Mouse (Mus musculus): Measurements from ENCODE around the gene Gm815.
A peak's percentile ranks its signal among the peaks of the same experiment; 100 is the strongest.

Gm815 gene

DNA sequence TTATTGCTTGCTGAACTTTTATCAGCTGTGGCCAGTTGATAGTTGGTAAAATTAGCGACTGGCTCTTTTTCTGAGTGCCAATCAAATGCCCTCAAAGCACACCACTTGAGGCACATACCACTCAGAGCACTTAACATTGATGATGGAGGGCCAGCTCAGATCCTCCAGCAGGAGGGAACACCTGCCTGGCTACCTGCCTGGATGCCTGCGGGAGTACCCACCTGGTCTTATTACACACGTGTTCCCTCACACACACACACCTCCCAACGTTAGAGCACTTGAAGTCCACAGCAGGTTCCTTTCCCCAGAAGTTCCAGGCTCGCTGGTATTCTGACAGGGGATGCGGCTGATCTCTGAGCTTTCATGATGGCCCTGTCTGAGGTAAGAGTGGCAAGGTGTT lies at the start of gene Gm815:
Gm815 (plus strand) TSS at position 266 of the 400 bp plus-strand sequence.
- DNase-seq (ENCODE audit: low spot score): peak; percentile 36

DNA sequence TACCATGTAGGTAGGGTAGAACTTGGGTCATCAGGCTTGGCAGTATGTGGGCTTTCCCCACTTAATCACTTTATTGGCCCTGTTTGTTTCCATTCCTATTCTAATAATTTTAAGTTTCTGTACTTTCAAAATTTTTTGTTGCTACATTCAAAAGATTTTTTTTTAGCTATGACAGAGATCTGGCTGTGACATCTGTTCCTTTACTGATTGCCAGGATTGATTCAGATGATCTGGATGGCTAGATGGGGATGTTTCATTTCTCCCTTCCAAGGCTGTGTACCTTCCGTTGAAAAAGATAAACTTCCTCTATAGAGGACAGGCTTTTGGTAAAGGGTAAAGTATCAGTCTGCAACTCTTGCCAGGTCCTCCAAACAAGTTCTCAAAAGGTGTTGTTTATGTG lies 48.1 kb upstream of the Gm815 start:
- no peak for DNase-seq (ENCODE audit: low spot score)

DNA sequence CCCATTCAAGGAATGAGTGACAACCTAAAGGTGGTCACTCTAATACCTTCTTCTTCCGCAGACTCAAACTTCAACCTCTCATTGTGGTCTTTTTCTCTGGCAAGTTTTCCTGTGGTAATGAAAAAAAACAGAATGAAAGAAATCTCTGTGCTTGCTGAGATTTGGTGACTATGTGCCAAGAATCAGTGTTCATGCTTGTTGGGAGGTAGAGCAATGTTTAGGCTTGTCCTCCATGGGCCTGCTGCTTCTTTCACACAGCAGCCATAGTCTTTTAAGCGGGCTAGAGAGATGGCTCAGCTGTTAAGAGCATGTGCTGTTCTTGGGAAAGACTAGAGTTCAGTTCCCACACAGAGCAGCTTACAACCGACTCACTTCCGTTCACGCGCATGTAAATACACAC lies 41.8 kb upstream of the Gm815 start:
- no peak for DNase-seq (ENCODE audit: low spot score)

DNA sequence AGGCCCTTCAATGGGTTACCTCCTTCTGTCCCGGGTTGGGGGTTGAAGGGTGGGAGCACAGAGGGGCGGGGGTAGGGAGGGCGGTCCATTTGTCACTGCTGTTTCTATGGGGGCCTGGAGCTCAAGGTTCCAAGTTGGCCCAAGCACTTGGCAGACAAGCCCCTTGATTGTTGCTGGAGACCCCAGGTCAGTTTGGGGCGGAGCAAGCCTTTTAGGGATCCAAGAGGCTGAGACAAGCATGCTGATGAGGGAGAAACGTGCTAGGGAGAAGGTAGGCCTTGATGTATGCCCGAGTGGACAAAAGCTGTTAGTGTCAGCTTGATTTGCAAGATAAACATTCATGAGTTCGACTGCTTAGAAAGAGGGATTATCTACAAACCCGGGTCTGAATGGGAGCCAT lies 40.9 kb upstream of the Gm815 start:
- DNase-seq (ENCODE audit: low spot score): no peak

DNA sequence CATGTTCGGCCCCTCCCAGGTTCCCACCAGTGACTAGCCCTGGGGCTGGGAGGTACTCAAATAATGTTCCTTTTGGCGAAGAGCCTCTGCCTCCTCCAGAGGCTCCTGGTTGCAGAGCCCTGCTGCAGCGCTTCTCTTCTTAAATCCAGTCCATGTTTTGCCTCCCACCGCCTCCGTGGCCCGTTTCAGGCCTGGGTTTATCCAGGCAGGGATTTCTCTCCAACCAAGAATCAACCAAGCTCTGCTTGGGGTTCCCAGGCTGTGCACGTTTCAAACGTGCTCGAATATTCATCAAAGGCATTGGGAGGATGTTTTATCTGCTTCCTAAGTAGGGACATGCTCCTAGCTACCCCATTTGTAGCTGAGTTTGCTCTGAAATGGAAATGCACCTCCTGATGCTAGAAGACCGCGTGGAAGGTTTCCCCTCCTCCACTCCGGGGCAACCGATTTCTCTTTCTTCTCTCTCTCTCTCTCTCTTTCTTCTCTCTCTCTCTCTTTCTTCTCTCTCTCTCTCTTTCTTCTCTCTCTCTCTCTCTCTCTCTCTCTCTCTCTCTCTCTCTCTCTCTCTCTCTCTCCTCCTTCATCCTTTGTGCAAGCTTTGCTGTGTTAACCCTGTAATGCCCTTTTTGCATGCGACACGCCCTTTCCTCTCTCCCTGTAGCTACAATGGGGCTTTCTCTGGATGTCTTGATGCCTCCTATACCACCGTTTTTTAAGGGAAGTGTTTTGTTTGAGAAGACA lies 40.2 kb upstream of the Gm815 start:
- peak; percentile 68 for DNase-seq (ENCODE audit: low spot score)

DNA sequence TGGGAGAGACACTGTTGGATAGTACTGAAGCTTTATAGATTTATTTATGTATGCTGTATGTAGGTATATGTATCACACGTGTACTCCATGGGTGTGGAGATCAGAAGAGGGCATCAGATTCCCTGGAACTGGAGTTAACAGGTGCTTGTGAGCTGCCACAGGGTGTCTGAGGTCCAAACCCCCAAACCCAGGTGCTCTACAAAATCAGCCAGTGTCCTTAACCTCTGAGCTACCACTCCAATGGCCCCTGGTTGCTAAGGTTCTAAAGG lies 39.7 kb upstream of the Gm815 start:
- no peak for DNase-seq (ENCODE audit: low spot score)

DNA sequence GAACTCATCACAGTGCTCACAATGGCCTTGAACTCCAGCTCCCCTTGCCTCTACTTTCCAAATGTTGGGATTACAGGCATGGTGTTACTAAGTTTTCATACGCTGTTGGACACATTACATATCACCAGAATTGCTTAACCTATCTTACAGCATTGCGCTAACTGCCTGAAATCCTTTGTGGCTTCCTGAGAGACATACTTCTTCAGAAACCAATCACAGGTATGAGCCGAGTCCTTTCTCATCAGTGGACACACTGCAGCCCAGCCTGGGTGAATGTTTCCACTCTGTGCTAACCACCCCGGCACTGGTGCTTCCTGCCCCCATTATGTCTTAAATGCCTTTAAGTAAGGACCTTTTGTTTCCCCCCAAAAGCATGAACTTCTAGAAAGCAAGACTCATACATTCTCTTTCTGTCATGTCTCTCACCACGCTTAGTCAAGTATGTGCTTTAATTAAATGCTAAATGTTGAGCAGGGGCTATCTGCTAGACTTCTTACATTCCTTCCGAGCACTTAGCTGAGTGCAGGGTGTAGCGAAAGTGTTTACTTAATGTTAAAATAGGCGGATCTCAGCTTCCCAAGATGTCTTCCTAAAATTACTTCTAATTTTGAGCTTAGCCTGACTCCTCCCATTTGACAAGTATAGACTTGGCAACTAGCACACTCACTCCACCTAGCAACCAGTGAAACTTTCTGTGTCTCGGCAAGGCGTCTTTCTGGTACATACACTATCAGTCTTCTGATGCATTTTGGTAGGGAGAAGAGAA lies 34.5 kb upstream of the Gm815 start:
- peak; percentile 12 for DNase-seq (ENCODE audit: low spot score)

DNA sequence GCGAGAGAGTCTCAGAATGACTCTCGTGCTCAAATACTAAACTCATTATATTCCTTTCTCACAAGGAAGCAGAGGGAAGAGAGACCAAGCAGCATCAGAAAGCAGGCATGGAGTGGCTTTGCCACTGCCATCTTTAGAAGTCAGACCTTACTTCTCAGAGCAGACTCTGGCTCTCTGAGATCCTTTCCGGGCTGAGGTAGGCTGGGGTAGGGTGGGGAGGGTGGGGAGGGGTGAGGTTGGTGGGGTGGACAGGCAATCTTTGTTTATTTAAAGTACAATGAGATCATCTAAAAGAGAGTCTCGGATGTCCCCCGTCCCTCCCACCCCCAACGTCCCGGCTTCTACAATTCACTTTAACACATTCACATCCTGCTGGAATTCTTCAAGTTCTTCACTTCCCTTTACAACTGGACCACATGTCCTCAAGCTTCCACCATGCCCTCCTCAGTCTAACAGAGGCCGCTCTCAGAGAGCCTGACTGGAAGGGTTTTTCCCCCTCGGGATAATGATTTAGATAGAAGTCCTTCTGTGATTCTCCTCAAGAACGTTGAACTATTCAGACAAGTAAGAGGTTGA lies 33.3 kb upstream of the Gm815 start:
- DNase-seq (ENCODE audit: low spot score): no peak

DNA sequence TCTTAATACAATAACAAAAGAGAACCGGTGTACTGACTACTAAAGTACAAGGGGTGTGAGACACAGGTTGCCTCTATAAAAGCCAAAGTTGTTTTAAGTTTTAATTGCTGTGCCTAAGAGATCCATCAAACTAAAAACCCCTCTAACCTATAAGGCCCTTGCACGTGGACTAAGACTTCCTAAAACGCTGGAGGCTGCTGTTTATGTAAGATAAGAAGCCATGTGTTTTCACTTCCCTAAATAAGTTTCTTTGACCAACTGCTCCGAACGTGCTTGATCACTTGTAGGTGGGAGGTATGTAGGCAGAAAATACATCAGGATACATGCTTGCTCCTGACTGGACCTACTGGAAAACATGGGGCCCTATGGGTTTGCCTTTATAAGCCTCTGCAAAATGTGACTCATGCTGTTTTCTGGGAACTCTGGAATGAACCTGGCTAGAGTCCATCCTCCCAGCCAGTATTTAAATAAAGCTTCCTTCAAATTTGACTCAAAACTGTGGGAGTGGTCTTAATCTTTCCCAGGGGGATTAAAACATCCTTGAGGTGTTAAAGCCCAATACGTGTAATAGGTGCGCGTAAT lies 31.9 kb upstream of the Gm815 start:
- no peak for DNase-seq (ENCODE audit: low spot score)

DNA sequence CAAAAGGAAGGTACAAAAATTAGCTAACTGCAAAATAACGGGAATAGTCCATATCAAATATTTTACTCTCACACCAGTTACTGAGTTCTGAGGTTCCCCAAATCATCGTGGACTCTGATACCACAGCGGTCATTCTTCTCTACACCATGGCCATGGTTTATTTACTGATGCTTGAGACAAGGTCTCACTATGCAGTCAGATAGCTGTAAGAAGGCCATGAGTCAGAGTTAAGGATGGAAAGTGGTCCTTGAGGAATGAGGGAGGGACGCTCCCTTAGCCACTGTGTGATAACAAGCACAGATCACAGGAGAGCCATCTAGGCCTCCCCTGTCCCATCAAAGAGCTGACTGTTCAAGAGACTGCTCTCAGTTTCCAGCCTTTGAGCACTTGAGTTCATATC lies 31.0 kb upstream of the Gm815 start:
- DNase-seq (ENCODE audit: low spot score): no peak

DNA sequence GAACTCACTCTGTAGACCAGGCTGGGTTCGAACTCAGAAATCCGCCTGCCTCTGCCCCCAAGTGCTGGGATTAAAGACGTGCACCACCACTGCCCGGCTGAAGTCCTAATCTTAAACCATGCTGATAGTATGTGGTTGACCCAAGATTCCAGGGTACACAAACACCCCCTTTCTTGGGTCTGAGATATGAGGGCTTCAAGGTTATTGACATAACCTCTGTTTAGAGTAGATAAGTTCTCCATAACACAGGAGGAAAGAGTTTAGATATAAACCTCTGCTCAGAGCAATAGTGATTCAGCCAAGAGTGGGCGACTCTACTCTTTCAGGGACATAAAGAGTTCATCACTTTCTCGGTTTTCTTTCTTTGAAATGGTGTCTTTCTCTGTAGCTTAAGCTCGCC lies 30.5 kb upstream of the Gm815 start:
- no peak for DNase-seq (ENCODE audit: low spot score)

DNA sequence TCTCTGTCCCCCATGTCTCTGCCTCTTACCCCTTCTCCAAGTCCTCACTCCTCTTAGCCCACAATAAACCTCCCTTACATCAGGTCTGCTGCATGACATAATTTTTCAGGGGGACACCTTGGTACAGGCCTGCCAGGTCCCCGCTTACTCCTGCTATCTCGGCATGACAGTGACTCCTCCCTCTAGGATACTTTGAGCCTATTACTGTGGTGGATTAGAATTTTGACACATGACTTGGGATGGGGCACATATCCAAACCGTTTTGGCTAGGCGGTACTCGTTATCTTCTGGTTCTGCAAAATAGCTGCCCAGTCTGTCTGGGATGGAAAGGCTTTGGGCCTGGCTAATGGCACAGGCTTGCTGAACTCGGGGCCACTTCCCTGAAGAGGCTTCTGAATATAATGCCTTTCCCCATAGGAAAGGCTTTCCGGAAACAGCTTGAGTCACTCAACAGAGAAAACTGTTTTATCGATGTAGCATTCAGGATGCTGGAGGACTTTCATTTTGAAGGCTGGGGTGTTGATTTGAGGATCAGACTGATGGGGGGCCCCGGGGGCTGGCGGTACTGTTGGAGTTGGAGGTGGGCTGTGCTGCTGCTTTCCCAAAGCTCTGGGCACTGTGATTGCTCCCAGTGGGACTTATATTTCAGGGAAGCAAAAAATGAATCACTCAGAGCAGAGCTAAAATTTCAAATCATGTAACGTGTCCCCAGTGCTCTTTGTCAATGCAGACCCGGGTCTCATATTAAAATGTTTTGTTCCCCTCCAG lies 27.1 kb upstream of the Gm815 start:
- no peak for DNase-seq (ENCODE audit: low spot score)

DNA sequence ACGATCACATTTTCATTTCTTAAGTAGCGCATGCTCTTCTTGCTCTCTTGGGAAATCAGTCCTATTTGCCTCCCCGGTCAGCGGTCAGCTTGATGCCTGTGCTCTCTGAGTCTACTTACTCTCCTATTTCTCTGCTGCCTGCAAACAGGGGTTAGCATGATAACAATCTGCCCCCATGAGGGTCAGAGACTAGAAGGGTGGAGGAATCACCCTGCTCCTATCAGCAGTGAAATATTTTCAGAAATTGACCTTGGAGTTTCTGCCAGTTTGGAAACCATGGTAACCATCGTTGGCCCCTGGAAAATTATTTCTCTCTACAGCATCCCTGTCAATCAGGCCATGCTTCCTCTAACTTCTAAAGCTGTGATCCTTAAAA lies 26.5 kb upstream of the Gm815 start:
- no peak for DNase-seq (ENCODE audit: low spot score)

DNA sequence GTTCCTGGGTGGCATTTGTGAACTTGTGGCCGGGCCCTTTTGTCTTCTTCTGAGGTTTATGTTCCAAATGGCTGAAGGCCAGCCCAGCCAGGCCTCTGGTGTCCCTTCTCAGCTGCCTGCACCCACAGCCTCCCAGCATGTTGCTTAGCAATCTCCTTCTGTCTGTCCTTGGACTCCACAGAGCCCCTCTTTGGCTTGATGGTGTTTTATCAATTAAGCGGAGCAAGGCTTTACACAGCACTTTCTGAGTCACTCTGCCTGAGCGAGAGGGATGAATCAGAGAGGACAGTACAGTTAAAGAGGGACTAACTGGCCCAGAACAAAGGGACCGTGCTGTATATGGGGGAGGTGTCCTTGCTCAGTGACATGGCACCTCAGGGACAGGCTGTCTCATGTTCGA lies 22.0 kb upstream of the Gm815 start:
- no peak for DNase-seq (ENCODE audit: low spot score)

DNA sequence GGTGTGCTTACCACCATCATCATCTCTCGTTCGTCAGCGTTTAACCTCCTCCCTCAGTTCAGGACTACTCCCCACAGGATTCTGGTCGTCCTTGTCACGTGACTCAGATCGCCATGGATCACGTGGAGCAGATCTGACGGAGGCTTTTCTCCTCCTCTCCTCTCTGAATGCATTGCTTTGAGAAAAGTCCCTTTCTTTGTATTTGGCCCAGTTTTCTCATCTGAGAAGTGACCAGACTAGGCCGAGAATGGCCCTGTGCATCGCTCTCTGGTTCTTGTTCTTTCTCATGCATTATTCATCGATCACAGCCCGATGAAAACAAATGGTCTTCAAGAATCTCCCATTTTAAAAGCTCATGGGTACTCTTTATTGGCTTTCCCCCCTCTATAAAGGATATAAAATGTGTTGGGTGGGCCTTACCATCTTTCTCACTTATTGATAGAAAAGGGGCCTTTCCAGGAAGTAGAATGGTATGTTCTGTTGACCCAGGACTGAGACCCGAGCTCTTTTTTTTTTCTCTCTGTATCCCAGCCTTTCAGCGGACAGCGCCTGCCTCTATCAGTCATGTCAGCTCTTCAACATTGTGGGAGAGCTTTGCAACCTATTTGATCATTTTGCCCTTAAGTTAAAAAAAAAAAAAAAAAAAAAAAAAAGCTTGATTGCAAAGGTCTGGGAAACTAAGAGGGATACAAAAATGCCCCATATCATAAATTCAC lies 20.5 kb upstream of the Gm815 start:
- no peak for DNase-seq (ENCODE audit: low spot score)

DNA sequence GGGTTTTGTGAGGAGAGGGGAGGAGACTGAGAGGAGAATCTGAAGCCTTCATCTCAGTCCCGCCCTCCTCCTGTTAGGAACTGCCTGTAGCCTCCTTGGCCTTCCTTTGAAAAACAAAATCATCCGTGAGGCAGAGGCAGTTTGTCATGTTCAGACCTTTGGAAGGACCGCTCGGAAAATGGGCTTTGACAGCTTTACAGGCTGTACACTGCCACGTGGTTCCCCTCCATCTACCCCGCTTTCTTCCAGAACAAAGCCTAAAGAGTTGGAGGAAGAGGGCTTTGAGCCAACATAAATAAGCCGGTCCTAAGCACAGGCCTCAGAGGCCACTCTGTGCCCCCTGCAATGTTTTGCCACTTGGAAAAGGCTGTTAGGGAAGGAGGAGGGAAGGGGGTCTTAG lies 19.9 kb upstream of the Gm815 start:
- no peak for DNase-seq (ENCODE audit: low spot score)

DNA sequence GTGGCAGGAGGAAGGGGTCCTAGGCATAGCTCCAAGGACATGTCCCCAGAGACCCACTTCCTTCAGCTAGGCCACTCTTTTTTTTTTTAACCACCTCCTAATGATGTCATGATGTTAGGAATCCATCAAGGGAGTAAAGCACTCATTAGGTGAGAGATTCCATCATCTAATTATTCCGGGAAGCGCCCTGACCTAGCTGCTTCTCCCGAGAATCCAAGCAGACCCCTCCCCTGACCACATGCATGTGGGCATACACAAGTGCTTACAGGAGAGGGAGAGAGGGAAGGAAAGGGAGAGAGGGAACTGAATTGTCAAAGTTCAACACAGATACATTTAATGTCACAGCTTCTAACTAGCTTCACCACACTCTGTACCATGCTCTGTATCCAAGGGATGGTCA lies 16.1 kb upstream of the Gm815 start:
- DNase-seq (ENCODE audit: low spot score): no peak

DNA sequence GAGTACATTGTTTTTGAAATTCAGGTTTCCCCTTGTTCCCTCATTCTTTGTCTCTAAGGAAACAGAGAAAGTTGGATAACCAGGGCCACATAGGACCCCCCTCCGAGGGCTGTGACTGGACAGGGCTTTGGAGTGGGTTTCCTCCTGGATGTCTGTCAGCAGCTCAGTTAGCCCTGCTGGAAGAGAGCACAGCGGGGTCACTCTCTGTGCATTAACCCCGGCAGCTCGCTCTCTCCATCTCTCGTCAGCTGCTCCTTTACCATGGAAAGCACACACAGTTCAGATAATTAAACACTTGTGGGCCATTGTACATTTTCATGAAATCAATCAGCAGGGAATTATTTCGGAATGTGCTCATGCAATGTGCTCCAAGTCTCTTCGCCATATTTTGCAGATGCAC lies 15.4 kb upstream of the Gm815 start:
- no peak for DNase-seq (ENCODE audit: low spot score)

DNA sequence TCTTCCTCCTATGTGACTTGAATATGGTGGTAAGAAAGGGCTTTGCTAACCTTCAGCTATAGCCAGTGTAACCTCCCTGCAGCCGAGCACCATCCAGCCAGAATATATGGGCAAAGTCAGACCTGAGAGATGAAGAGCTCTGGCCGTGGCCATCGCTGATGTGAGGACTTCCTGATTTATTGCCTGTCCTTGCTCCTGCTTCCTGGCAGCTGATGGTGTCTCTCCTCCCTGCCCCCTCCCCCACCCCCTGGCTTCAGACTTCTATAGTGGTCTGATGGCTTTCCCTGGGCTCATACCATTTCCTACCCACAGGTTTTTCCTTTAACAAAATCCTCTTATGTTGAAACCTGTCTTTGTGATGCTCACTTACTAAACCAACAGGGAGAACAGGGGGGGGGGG lies 14.6 kb upstream of the Gm815 start:
- no peak for DNase-seq (ENCODE audit: low spot score)

DNA sequence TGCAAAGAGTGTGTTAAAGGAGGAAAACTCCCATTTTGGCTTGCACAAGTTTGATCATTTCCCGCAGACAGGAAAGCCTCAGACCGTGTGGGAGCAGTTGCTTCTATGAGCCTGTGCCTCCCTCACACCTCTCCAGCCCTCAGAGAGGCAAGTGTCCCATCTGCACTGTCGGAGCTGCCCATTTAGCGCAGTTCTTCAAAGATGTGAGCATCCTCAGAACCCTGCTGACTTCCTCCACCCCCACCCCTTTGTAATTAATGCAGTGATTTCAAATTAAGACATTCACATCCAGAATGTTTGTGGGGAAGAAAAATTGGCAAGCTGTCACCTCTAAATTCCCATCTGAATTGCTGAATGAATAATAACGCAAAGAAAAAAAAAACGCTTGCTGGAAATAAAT lies 12.8 kb upstream of the Gm815 start:
- no peak for DNase-seq (ENCODE audit: low spot score)

DNA sequence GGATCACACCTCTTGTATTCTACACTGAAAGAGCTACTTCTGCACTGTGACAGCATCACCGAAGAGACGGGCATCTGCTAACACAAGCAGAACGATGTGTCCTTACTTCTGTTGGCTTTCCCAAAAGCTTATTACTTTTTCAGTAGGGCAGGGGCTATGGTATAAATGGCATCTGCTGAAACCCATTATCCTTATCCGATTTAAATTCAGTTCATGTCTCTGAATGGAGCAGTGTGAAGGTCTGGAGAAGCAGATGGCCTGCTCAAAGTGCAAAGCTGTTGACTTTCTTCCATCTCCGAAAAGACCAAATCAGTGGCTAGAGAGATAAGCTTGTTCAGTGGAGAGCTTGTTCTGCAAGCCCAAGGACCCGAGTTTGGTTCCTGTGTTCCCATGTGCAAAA lies 10.1 kb upstream of the Gm815 start:
- DNase-seq (ENCODE audit: low spot score): no peak

DNA sequence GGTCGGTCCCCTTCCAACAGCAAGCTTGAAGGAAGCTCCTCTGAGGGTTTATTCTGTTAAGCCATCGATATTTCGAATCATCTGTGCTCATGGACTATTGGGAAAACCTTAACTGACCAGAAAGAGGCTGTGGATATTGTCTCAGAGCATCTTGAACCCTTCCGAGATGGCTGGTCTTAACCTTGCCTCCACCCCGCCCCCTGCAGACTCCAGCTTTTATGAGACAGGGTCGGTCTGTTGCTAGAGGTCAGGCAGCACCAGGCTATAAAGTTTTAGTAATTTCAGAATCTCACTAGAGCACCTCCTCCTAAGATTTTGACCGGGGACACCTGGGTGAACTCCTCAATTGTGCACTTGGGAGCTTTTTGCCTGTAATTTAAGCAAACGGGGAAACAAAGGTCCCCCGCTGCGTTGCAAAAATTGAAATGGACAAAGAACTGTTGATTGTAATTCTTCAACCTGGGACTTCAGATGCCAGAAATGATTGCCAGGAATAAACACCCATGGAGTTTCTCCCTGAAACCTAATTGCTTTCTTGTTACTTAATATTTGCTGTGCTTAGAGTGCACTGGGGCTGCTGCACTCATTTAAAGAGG lies 8.4 kb upstream of the Gm815 start:
- DNase-seq (ENCODE audit: low spot score): no peak
